Mouse (Mus musculus): ENCODE results near the gene Gm10230. TPM values are rescaled to one million over a fixed set of nuclear protein-coding genes. Genes with fewer than 3 reads are reported as not detected.
"Not testable (repeated sequence)": the region's sequence is repeated elsewhere in the genome, so short reads cannot be mapped to it uniquely, and the experiment has no call there.

Gm10230 gene
- polyA plus RNA-seq (2014; fragmentation: Nextera tagmentation; extraction: Ambion mirVana): not detected in 2 replicates

DNA sequence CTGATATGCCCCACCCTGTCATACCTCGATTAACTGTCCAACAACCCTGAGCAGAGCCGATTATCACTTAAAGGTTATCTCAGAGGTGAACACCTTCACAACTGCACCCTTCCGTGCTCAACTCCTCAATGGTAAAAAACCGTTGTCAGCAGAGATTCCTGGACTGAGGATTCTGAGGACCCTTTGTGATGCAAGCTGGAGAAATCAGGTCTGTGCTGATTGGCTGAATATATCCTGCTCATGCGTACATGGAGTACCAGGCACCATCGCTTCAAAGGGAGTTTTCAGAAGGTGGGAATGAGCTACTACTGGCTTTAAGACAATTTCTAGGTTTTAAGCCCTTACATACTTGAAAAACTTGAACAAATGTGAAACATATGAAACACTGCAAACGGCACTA lies at the start of gene Gm10230:
Gm10230 (minus strand) TSS at position 101 of the 400 bp plus-strand sequence.
- not testable (repeated sequence) for H3K4me3 ChIP-seq (ENCODE audit: low read depth, low read length); H3K4me1 ChIP-seq (ENCODE audit: control insufficient read depth, insufficient read depth, low read length); H3K4me2 ChIP-seq (ENCODE audit: low read depth, low read length); ATAC-seq (replicated peaks; ENCODE audit: insufficient number of reproducible peaks, low FRiP score, low TSS enrichment, low read depth); H3K36me3 ChIP-seq (replicated peaks; ENCODE audit: control insufficient read depth, insufficient read depth, low read depth, low read length); H3K9ac ChIP-seq (replicated peaks; ENCODE audit: low read length); H3K27me3 ChIP-seq (ENCODE audit: control insufficient read depth, insufficient read depth, low read length); DNase-seq (ENCODE audit: low spot score); H3K27ac ChIP-seq (replicated peaks; ENCODE audit: low read depth, low read length); H3K9me3 ChIP-seq (replicated peaks; ENCODE audit: control insufficient read depth, low read length)
- no CpG with 5 or more reads among the region's 7 CpGs for WGBS

Small RNA genes within 50 kb of the gene (microRNA-seq; reads per million reads assigned to microRNA genes)
- not detected for gene Gm44452 (ENCODE audit: borderline number of aligned reads)

Measured in embryonic facial prominence, embryonic 11.5 days (tissue).